Mouse (Mus musculus): ENCODE data around the gene 4930562C15Rik.

GRCm38 (mm10) chr16:4909745-4910144 lies 74.5 kb downstream of the 4930562C15Rik start:
- TF ChIP-seq POLR2A (IDR thresholded peaks at IDR 0.05; ENCODE audit: low read depth, low read length), result no peak
- TF ChIP-seq CTCF (IDR thresholded peaks at IDR 0.05; ENCODE audit: extremely low read depth, insufficient read depth, insufficient read length, insufficient replicate concordance), result no peak
